Mouse (Mus musculus) spleen, postnatal 14 days (tissue): Measurements from ENCODE around the gene Tox3.

Experiments used
- DNase-seq, 2 experiments: peaks; one replicate each; pipeline ENCODE4 v3.0.0; 2021 to 2022; ENCODE audit warnings: low spot score in 2 of 2

Gene Tox3

GRCm38 (mm10) chr8:90348178-90348925 lies at the start of gene Tox3:
TSS of gene Tox3 (minus strand) at chr8:90348343.
- no peak for DNase-seq

GRCm38 (mm10) chr8:90392643-90393042 lies 44.5 kb upstream of the Tox3 start:
- DNase-seq = no peak

- no peak for DNase-seq
Observed at GRCm38 (mm10) chr8:90391483-90392074, 43.4 kb upstream of the Tox3 start.

GRCm38 (mm10) chr8:90390827-90391226 lies 42.7 kb upstream of the Tox3 start:
- DNase-seq = no peak

GRCm38 (mm10) chr8:90379064-90379463 lies 30.9 kb upstream of the Tox3 start:
- DNase-seq = no peak

GRCm38 (mm10) chr8:90378036-90378435 lies 29.9 kb upstream of the Tox3 start:
- DNase-seq = no peak

- DNase-seq = no peak
Observed at GRCm38 (mm10) chr8:90371611-90372222, 23.6 kb upstream of the Tox3 start.

- no peak for DNase-seq
Observed at GRCm38 (mm10) chr8:90369876-90370275, 21.7 kb upstream of the Tox3 start.

GRCm38 (mm10) chr8:90356729-90357128 lies 8.6 kb upstream of the Tox3 start:
- DNase-seq = no peak

- no peak for DNase-seq
Observed at GRCm38 (mm10) chr8:90354782-90355181, 6.6 kb upstream of the Tox3 start.

- no peak for DNase-seq
Observed at GRCm38 (mm10) chr8:90353960-90354540, 5.9 kb upstream of the Tox3 start.

GRCm38 (mm10) chr8:90353499-90353898 lies 5.4 kb upstream of the Tox3 start:
- no peak for DNase-seq

GRCm38 (mm10) chr8:90352991-90353390 lies 4.8 kb upstream of the Tox3 start:
- no peak for DNase-seq

GRCm38 (mm10) chr8:90349709-90350562 lies 1.8 kb upstream of the Tox3 start:
- no peak for DNase-seq

GRCm38 (mm10) chr8:90348926-90349683 lies 962 bp upstream of the Tox3 start:
- no peak for DNase-seq

GRCm38 (mm10) chr8:90347581-90348177 lies 464 bp downstream of the Tox3 start:
- no peak for DNase-seq

- DNase-seq = no peak
Observed at GRCm38 (mm10) chr8:90346880-90347535, 1.1 kb downstream of the Tox3 start.

- no peak for DNase-seq
Observed at GRCm38 (mm10) chr8:90346138-90346879, 1.8 kb downstream of the Tox3 start.
